8 mouse cellular contexts compared by ENCODE assay signal in the genomic region with DNA sequence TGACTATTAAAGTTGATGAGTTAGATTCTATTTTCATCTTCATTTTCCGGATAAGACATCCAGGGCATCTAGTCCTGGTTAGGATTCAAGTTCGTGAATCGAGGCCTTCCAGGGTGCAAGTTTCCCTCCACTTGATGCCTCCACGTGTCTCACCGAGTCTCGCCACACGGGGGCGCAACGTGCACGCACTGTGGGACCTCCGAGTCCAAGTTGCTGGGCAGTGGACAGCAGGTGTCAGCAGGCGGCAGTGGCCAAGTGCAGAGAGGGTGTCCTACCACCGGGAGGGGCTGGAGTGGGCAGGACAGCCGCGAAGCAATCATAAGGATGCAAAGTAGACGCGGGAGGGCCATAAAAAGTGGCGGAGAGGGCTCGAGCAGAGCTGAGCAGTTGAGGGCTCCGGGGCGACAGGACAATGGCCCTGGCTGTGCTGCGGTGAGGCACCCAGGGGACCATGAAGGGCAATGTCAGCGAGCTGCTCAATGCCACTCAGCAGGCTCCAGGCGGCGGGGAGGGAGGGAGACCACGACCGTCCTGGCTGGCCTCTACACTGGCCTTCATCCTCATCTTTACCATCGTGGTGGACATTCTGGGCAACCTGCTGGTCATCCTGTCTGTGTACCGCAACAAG. TPM values are rescaled to one million over a fixed set of nuclear protein-coding genes. Genes with fewer than 3 reads are reported as not detected.
DNase-seq lines count a peak whose midpoint lies in the region; TF ChIP-seq lines count a peak whose summit lies in the region.

A gene (plus strand): TSS at position 379 of the 628 bp plus-strand sequence.

- peak; percentile 95 for DNase-seq in adrenal gland, postnatal 14 days
- peak; percentile 93 for DNase-seq in embryo, embryonic 10.5 days (ENCODE audit: low spot score)
- peak; percentile 57 for DNase-seq in gastrocnemius, postnatal 25 days
- peak; percentile 1 for DNase-seq in induced T-regulatory cell, adult 2 months (ENCODE audit: low read depth)
- DNase-seq in left cerebral cortex, adult 2 months (ENCODE audit: extremely low spot score in 1 of 2, low spot score in 2 of 2), result peak; percentile 86 to 96
- peak; percentile 91 for DNase-seq in lung, postnatal 36 days
- peak; percentile 93 to 96 for DNase-seq in right cerebral cortex, adult 2 months (ENCODE audit: low spot score in 2 of 2)
- no peak for DNase-seq in T-cell, adult 2 months (ENCODE audit: low spot score)

- TF ChIP-seq CTCF in left cerebral cortex, adult 2 months (IDR thresholded peaks at IDR 0.05), result peak; percentile 98

- peak within 1 kb of the TSS; percentile 20 for H3K4me3 ChIP-seq in left cerebral cortex, adult 2 months

- H3K27ac ChIP-seq in left cerebral cortex, adult 2 months, result no peak within 1 kb of the TSS

- intact Hi-C loops in left cerebral cortex, adult 2 months (cut with DNase I), result loop anchor here (1.0 to 5.0 kb wide), 3 partner anchors 38 to 288 kb away; no protein-coding TSS in a partner anchor

RNA-seq across cellular contexts. Expression of the gene that starts here (rescaled TPM):
- not detected in 2 replicates for total RNA-seq in adrenal gland, postnatal 14 days (2021)
- total RNA-seq in gastrocnemius, postnatal 25 days (2021), result not detected
- total RNA-seq in left cerebral cortex, adult 2 months (2021), result not detected

Comparison
In these comparisons a context has a peak if more than half of its experiments do, and no peak if none do; other contexts are left out.
1. Peak in DNase-seq in adrenal gland, postnatal 14 days; RNA of the gene not detected or under 1 TPM.
2. Peak in DNase-seq in gastrocnemius, postnatal 25 days; RNA of the gene not detected or under 1 TPM.
3. Peak in DNase-seq and H3K4me3 ChIP-seq in left cerebral cortex, adult 2 months; RNA of the gene not detected or under 1 TPM.